Mouse (Mus musculus) limb, embryonic 13.5 days (tissue): ENCODE data around the gene Stag1. TPM values are rescaled to one million over a fixed set of nuclear protein-coding genes. Genes with fewer than 3 reads are reported as not detected.

ENCODE experiments used
- polyA plus RNA-seq: library from polyadenylated mRNA; unstranded; fragments of >200 nt; fragmentation: Nextera tagmentation; extraction: Ambion mirVana; gene quantifications from 2 replicates; pipeline ENCODE4 v1.2.1, GENCODE M21; 2015

Stag1 gene
- polyA plus RNA-seq, 1 experiment from 2014 or later: 55.4 TPM

Other genes starting within 250 kb of the Stag1 start
- 0.79 and 1.4 TPM in 2 replicates for gene Il20rb, start 111.0 kb upstream of the Stag1 start, polyA plus RNA-seq
- 74.4 and 76.5 TPM in 2 replicates for gene Nck1, start 51.7 kb upstream of the Stag1 start, polyA plus RNA-seq
- gene Slc35g2, start 26.7 kb upstream of the Stag1 start, polyA plus RNA-seq: 2.7 TPM in 2 replicates